Mouse (Mus musculus) lung, postnatal 36 days (tissue): ENCODE results near the gene Mesd.
A peak's percentile ranks its signal among the peaks of the same experiment; 100 is the strongest.

ENCODE experiments used
- DNase-seq: peaks from one replicate; pipeline ENCODE4 v3.0.0; 2022; ENCODE audit warnings: mixed read lengths

The Mesd gene

GRCm38 (mm10) chr7:83914566-83914965 lies 30.3 kb downstream of the Mesd start:
- DNase-seq: peak; percentile 91

GRCm38 (mm10) chr7:83920241-83920640 lies 36.0 kb downstream of the Mesd start:
- no peak for DNase-seq

GRCm38 (mm10) chr7:83921637-83922036 lies 37.4 kb downstream of the Mesd start:
- DNase-seq: no peak

- DNase-seq: no peak
Observed at GRCm38 (mm10) chr7:83939017-83939721, 54.9 kb downstream of the Mesd start.

- DNase-seq: no peak
Observed at GRCm38 (mm10) chr7:83940136-83940535, 55.9 kb downstream of the Mesd start.

- no peak for DNase-seq
Observed at GRCm38 (mm10) chr7:83941701-83942101, 57.4 kb downstream of the Mesd start.

GRCm38 (mm10) chr7:83948743-83949142 lies 64.5 kb downstream of the Mesd start:
- no peak for DNase-seq

GRCm38 (mm10) chr7:83949662-83950061 lies 65.4 kb downstream of the Mesd start:
- DNase-seq: no peak
